Mouse (Mus musculus) thymus, postnatal 0 days (tissue): Measurements from ENCODE around the gene Capn12. TPM values are rescaled to one million over a fixed set of nuclear protein-coding genes. Genes with fewer than 3 reads are reported as not detected.
A peak's percentile ranks its signal among the peaks of the same experiment; 100 is the strongest.

Experiments
- DNase-seq: peaks from one replicate; pipeline ENCODE4 v3.0.0-alpha.2; 2015; ENCODE audit warnings: low spot score
- polyA plus RNA-seq: library from polyadenylated mRNA; unstranded; fragments of >200 nt; fragmentation: Nextera tagmentation; extraction: Ambion mirVana; gene quantifications from 2 replicates; pipeline ENCODE4 v1.2.1, GENCODE M21; 2015

Gene Capn12
- polyA plus RNA-seq: 0.23 and 0.53 TPM in 2 replicates

- peak; percentile 38 for DNase-seq
These were observed at the start of gene Capn12 for GRCm38 (mm10) chr7:28881199-28881598. Gene Capn12 (plus strand): TSS chr7:28881422.

GRCm38 (mm10) chr7:28832137-28832536 is 49.1 kb upstream of the Capn12 start:
- DNase-seq: no peak

- DNase-seq: no peak
These were observed 47.4 kb upstream of the Capn12 start, which contains the start of gene Lgals4 for GRCm38 (mm10) chr7:28833723-28834347. Gene Lgals4 (plus strand): TSS chr7:28833854.

GRCm38 (mm10) chr7:28836936-28837335 is 44.3 kb upstream of the Capn12 start:
- no peak for DNase-seq

- DNase-seq: no peak
These were observed 42.9 kb upstream of the Capn12 start for GRCm38 (mm10) chr7:28838331-28838730.

- no peak for DNase-seq
These were observed 33.9 kb upstream of the Capn12 start for GRCm38 (mm10) chr7:28847273-28847672.

GRCm38 (mm10) chr7:28849700-28850236 is 31.5 kb upstream of the Capn12 start:
- no peak for DNase-seq

- DNase-seq: no peak
These were observed 30.6 kb upstream of the Capn12 start for GRCm38 (mm10) chr7:28850642-28851041.

- DNase-seq: no peak
These were observed 21.3 kb upstream of the Capn12 start for GRCm38 (mm10) chr7:28859953-28860352.

GRCm38 (mm10) chr7:28860898-28861297 is 20.3 kb upstream of the Capn12 start:
- no peak for DNase-seq

- no peak for DNase-seq
These were observed 18.3 kb upstream of the Capn12 start for GRCm38 (mm10) chr7:28862817-28863499.

GRCm38 (mm10) chr7:28863540-28863939 is 17.7 kb upstream of the Capn12 start, which contains the start of gene Lgals7:
Gene Lgals7 (plus strand): TSS chr7:28863853.
- no peak for DNase-seq

GRCm38 (mm10) chr7:28864288-28864750 is 16.9 kb upstream of the Capn12 start:
- no peak for DNase-seq

GRCm38 (mm10) chr7:28865481-28866300 is 15.5 kb upstream of the Capn12 start:
- peak; percentile 98 for DNase-seq

- no peak for DNase-seq
These were observed 14.3 kb upstream of the Capn12 start for GRCm38 (mm10) chr7:28866769-28867507.

GRCm38 (mm10) chr7:28867508-28868340 is 13.5 kb upstream of the Capn12 start:
- DNase-seq: peak; percentile 89

- DNase-seq: no peak
These were observed 10.1 kb upstream of the Capn12 start for GRCm38 (mm10) chr7:28870901-28871664.

GRCm38 (mm10) chr7:28874565-28874964 is 6.7 kb upstream of the Capn12 start:
- no peak for DNase-seq

- DNase-seq: no peak
These were observed 5.1 kb upstream of the Capn12 start for GRCm38 (mm10) chr7:28876099-28876498.
